Mouse (Mus musculus) heart, embryonic 10.5 days (tissue): ENCODE results near the gene Sez6. TPM values are rescaled to one million over a fixed set of nuclear protein-coding genes. Genes with fewer than 3 reads are reported as not detected.

Experiments
- DNase-seq: peaks from one replicate; pipeline ENCODE4 v3.0.0-alpha.2; 2017; ENCODE audit warnings: low spot score
- H3K27ac ChIP-seq: fragments of 300-500 bp; sonication (generic); 2 replicates; pipeline ENCODE4 v1.5.1; 2016; ENCODE audit warnings: mild to moderate bottlenecking
- H3K27me3 ChIP-seq: fragments of 300-500 bp; sonication (generic); 2 replicates; pipeline ENCODE4 v1.6.1; 2016; ENCODE audit warnings: mild to moderate bottlenecking; ENCODE audit not compliant: poor library complexity, insufficient read depth, severe bottlenecking
- H3K36me3 ChIP-seq: fragments of 300-500 bp; sonication (generic); 2 replicates; pipeline ENCODE4 v1.6.1; 2016; ENCODE audit warnings: mild to moderate bottlenecking, moderate library complexity
- H3K4me1 ChIP-seq: fragments of 300-500 bp; sonication (generic); 2 replicates; pipeline ENCODE4 v1.6.1; 2016; ENCODE audit warnings: mild to moderate bottlenecking
- H3K4me3 ChIP-seq: fragments of 300-500 bp; sonication (generic); 2 replicates; pipeline ENCODE4 v1.5.1; 2016; ENCODE audit warnings: mild to moderate bottlenecking, moderate library complexity
- H3K9me3 ChIP-seq: fragments of 300-500 bp; sonication (generic); 2 replicates; pipeline ENCODE4 v1.6.1; 2016; ENCODE audit warnings: mild to moderate bottlenecking, moderate library complexity
- WGBS: fragments of 180-500 bp; shearing (Covaris S2); methylation state at CpG from one replicate; pipeline ENCODE4 v1.1.7; 2016; 5-methylcytosine and 5-hydroxymethylcytosine counted together
- polyA plus RNA-seq: library from polyadenylated mRNA; unstranded; fragments of >200 nt; fragmentation: Nextera tagmentation; extraction: Ambion mirVana; gene quantifications from 2 replicates; pipeline ENCODE4 v1.2.1, GENCODE M21; 2016

The Sez6 gene
- polyA plus RNA-seq, 1 experiment from 2014 or later = 0.30 TPM

DNA sequence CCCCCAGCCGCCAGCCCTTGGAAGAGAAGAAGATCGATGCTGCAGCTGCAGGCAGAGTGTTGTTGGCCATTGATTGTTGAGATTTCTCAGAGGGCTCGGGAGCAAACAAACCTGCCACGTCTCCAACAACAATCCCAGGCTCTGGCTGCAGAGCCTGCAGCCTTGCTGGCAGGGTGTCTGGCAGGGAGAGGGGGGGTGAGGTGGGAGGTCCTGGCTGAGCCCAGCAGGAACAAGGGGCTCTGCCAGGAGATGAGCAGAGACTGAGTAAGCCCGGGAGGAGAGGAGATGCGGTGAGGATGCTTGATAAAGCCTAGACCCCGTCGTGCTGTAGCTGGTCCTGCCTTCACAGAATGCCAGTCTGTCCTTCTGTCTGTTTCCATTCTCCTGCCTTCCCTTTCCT is 6.2 kb downstream of the Sez6 start:
- 6% methylated on average over 8 of the region's 8 CpGs for WGBS

DNA sequence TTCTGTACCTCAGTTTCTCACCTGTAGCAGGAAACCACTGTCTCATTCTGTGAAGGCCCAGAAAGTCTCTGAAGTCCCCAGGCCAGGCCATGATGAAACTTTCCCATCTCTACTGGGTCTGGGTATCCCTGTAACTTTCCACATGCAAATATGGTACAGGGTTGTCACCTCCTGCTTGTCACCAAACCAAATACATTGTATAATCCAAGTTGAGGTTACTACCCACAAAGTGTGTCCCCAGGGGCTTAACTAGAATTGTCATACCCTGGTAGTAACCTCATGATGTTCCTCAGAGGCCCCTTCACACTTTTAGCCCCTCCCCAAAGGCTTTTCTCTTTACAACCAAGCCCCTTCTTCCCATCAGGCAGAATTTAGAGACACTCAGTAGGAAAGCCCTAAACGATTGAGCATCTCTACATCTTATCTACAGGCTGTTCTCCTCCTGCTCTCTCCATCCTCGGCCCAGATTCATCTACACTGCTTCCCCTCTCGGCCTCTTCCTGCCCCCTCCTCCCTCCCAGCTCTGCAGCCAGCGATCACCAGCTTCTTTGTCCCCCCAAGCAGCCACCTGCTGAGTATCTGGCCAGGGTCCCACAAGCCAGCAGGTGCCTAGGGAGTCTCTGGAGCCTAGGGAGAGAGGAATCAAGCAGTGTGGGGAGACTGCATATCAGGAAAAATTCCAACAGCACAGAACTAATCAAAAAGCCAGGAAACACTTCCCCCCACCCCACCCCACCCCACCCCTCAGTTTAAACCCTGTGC is 7.2 kb downstream of the Sez6 start:
- no peak overlapping the region for H3K4me3 ChIP-seq
- no peak for DNase-seq
- no peak overlapping the region for H3K27ac ChIP-seq
- WGBS = 14% methylated on average over 4 of the region's 4 CpGs
- H3K4me1 ChIP-seq = peaks cover 22% of the 10 kb centered on the region
- no peaks in the 10 kb centered on the region for H3K36me3 ChIP-seq
- H3K27me3 ChIP-seq = peaks cover 97% of the 10 kb centered on the region
- no peaks in the 10 kb centered on the region for H3K9me3 ChIP-seq

More for the DNA sequence above, 6.2 kb downstream of the Sez6 start:
- DNase-seq = no peak
- peaks cover 98% of the 10 kb centered on the region for H3K27me3 ChIP-seq
- no peaks in the 10 kb centered on the region for H3K36me3 ChIP-seq
- H3K9me3 ChIP-seq = no peaks in the 10 kb centered on the region
- no peak overlapping the region for H3K27ac ChIP-seq
- H3K4me3 ChIP-seq = no peak overlapping the region
- peaks cover 17% of the 10 kb centered on the region for H3K4me1 ChIP-seq

DNA sequence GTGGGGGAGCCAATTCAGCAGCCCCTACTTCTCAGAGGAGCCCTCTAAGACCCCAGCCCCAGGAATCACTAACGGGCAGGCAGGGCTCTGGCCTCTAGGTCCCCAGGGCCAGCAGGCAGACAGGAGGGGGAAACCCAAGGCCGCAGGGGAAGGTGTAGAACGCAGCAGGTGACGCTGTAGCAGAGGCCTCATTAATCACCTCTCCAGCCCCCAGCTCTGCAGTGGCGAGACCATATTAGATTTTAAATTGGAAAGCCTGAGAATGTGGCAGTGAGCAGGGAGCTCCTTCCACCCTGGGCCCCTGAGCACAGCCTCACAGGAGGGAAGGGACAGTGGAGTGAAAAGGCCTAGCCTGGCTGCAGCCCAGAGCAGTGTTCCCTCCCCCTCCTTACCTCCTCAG is 11.6 kb downstream of the Sez6 start:
- DNase-seq = no peak

DNA sequence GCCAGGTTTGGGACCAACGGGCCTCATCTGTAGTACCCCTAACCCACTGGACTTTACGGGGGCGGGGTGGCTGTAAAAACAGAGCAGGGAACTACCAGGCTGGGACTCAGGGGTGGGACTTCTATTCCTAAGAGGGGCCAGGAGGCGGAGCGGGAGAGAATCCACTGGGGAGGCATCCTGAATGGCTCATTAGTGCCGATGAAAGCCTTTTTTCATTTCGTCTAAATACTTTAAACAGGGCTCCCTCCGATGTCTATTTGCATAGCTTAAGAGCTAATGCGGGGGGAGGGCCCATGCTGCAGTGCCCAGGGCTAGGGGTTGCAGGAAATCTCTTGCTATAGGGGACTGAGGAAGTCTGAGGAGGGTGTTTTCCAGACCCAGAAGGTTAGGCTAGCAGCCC is 17.3 kb downstream of the Sez6 start:
- H3K27me3 ChIP-seq = peaks cover 93% of the 10 kb centered on the region
- H3K4me1 ChIP-seq = peaks cover 7% of the 10 kb centered on the region; the same call in 1 of the 2 replicates
- DNase-seq = no peak
- 4% methylated on average over 9 of the region's 9 CpGs for WGBS
- no peaks in the 10 kb centered on the region for H3K9me3 ChIP-seq
- no peaks in the 10 kb centered on the region for H3K36me3 ChIP-seq
- H3K27ac ChIP-seq = no peak overlapping the region
- H3K4me3 ChIP-seq = no peak overlapping the region

More for the DNA sequence above, 11.6 kb downstream of the Sez6 start:
- 36% methylated on average over 5 of the region's 5 CpGs for WGBS
- peaks cover 97% of the 10 kb centered on the region for H3K27me3 ChIP-seq
- no peaks in the 10 kb centered on the region for H3K36me3 ChIP-seq
- H3K4me1 ChIP-seq = peaks cover 22% of the 10 kb centered on the region
- H3K27ac ChIP-seq = no peak overlapping the region
- no peaks in the 10 kb centered on the region for H3K9me3 ChIP-seq
- H3K4me3 ChIP-seq = no peak overlapping the region

DNA sequence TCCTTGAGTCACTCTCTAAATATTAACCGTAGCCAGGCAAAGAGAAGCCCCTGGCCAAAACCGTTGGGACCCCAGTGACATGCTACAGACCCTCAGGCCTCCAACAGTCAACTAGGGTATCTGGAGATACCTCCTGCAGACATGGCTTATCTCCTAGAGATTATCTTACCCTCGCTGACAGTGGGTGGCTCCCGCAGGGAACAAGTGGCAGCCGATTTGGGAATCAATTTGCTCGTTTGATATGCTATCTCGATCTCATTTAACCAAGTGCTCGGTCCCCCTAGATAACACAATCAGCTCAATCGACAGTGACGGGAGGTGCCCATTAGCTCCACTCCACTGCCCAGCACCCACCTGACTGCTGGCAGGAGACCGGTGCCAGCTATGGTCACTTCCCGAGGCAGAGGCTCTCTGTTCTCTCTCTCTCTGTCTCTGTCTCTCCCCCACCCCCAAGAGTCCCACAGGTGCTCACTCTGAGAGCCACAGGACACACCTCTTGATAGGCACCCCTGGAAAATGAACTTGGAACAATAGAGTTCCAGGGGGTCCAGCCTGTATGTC is 19.6 kb downstream of the Sez6 start:
- H3K4me3 ChIP-seq = no peak overlapping the region
- peaks cover 93% of the 10 kb centered on the region for H3K27me3 ChIP-seq
- no peak overlapping the region for H3K27ac ChIP-seq
- no peak for DNase-seq
- H3K4me1 ChIP-seq = peaks cover 7% of the 10 kb centered on the region; the same call in 1 of the 2 replicates
- no peaks in the 10 kb centered on the region for H3K9me3 ChIP-seq
- 8% methylated on average over 12 of the region's 12 CpGs for WGBS
- H3K36me3 ChIP-seq = no peaks in the 10 kb centered on the region

DNA sequence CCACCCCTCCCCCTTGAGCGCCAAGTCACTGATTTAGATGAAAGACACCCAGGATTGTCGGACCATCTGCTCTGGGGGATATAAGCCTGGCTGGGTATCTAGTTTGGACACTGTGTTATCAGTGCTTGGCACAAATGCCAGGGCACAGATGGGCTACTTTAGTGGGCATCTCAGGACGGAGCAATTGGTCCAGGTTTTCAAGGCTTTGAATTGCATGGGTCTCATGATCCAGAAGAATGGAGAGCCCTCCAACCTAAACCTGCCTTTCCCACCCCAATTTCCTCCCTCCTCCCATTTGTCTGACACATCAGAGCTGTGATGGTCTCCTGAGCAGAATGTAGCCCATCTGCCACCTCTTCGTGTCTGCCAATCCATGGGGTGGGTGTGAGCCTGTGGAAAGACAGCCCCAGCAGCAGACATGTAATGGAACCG is 20.2 kb downstream of the Sez6 start:
- Histone ChIP-seq H3K36me3 (no peaks in the 10 kb centered on the region), H3K27me3 (peaks cover 93% of the 10 kb centered on the region), H3K4me3 (no peak overlapping the region), H3K4me1 (peaks cover 7% of the 10 kb centered on the region; the same call in 1 of the 2 replicates), H3K27ac (no peak overlapping the region), H3K9me3 (no peaks in the 10 kb centered on the region)
- WGBS = 48% methylated on average over 5 of the region's 5 CpGs
- DNase-seq = no peak

DNA sequence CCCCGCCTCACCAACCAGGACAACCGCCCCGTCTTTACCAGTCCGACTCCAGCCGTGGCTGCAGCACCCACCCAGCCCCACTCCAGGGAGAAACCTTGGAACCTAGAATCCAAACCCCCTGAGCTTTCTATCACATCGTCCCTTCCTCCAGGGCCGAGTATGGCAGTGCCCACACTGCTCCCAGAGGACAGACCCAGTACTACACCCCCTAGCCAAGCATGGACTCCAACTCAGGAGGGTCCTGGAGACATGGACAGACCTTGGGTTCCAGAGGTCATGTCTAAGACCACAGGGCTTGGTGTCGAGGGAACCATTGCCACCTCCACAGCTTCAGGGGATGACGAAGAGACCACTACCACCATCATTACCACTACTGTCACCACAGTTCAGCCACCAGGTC is 23.1 kb downstream of the Sez6 start:
- Histone ChIP-seq H3K27me3 (peaks cover 85% of the 10 kb centered on the region), H3K36me3 (no peaks in the 10 kb centered on the region), H3K9me3 (no peaks in the 10 kb centered on the region), H3K4me3 (no peak overlapping the region), H3K4me1 (peaks cover 1% of the 10 kb centered on the region), H3K27ac (no peak overlapping the region)
- no peak for DNase-seq
- 26% methylated on average over 9 of the region's 9 CpGs for WGBS

DNA sequence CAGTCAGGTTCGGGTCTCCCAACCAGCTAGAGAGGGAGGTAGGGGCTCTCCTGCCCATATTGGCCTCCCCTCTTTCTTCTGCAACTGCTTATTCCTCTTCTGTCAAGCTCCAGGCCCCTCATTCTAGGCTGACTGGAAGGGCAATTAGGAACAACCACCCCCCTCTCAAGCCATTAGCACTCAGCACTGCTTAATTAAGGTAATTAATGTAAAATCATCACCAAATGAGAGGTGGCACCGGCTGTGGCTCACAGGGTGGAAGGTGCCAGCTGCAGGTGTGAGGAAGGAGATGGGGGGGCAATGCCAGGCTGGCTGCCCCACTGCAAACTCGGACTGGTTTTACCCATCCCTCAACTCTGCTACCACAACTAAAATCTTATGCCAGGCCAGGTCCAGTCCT is 25.8 kb downstream of the Sez6 start:
- no peak for DNase-seq
- WGBS = 41% methylated on average over 3 of the region's 3 CpGs
- H3K4me3 ChIP-seq = no peak overlapping the region
- H3K27me3 ChIP-seq = peaks cover 87% of the 10 kb centered on the region
- H3K9me3 ChIP-seq = no peaks in the 10 kb centered on the region
- no peaks in the 10 kb centered on the region for H3K36me3 ChIP-seq
- H3K27ac ChIP-seq = no peak overlapping the region
- H3K4me1 ChIP-seq = peaks cover 27% of the 10 kb centered on the region

DNA sequence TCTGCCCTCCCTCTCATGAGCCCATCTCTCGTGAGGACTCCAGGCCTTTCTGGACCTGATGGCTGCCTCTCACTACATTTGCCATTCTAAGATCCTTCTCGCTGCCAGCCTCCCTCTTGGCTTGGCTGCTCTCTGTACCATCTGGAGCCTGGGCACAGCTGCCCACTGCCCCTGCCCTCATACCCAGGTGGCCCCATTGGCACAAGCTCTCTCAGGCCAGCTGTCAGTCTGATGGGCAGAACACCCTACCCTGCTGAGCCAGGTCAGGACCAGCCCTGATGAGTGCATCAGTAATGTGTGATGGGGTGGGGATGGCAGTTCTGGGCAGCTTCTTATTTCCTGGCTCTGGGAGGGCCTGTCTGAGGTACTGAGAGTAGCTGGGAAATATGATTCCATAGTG is 27.7 kb downstream of the Sez6 start:
- WGBS = 88% methylated on average over 2 of the region's 2 CpGs
- peaks cover 83% of the 10 kb centered on the region for H3K27me3 ChIP-seq

DNA sequence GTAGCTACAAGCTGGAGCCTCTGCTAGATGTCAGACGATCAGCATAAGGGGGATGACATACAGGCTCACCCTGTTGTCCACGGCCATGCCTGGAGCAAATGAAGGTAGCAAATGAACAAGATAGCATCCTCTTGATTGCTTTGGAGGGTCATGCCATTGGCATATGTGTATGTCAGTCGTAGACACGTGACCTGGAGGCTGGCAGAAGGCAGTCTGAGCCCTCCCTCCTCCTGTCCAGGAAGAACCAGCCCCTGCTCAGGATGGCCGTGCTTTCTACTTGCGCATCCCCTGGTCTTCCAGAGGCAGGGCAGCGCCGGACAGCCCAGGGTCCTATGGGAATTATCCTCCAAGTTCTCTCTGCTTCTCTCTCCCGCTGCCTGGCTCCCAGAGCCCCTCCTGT is 28.3 kb downstream of the Sez6 start:
- Histone ChIP-seq H3K36me3 (no peaks in the 10 kb centered on the region), H3K27ac (no peak overlapping the region), H3K4me3 (no peak overlapping the region), H3K4me1 (peaks cover 32% of the 10 kb centered on the region), H3K9me3 (no peaks in the 10 kb centered on the region), H3K27me3 (peaks cover 76% of the 10 kb centered on the region)
- WGBS = 52% methylated on average over 9 of the region's 9 CpGs
- no peak for DNase-seq

More for the DNA sequence above, 27.7 kb downstream of the Sez6 start:
- no peak for DNase-seq
- no peaks in the 10 kb centered on the region for H3K9me3 ChIP-seq
- H3K4me1 ChIP-seq = peaks cover 32% of the 10 kb centered on the region
- no peak overlapping the region for H3K27ac ChIP-seq
- no peaks in the 10 kb centered on the region for H3K36me3 ChIP-seq
- no peak overlapping the region for H3K4me3 ChIP-seq

DNA sequence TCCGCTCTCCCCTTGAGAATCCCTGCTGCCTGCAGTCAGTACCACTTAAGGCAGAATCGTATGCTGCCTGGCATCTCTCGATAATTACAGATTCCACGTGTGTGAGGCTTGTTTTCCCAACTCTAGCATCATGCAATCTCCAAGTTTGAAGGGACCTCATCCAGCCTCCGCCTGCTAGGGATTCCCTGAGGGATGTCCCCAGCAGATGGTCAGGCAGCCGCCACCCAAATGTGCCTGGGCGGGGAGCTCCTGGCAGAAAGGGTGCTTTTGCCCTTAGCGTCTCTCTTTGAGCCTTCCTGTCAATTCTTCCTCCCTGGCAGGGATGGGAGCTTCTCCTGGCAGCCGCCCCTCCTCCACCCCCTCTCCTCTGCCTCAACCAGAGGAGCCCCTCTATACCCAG is 29.6 kb downstream of the Sez6 start:
- no peaks in the 10 kb centered on the region for H3K36me3 ChIP-seq
- H3K27me3 ChIP-seq = peaks cover 72% of the 10 kb centered on the region
- no peak overlapping the region for H3K4me3 ChIP-seq
- WGBS = 56% methylated on average over 9 of the region's 9 CpGs
- H3K9me3 ChIP-seq = no peaks in the 10 kb centered on the region
- H3K27ac ChIP-seq = 0 out of 2 replicates have a peak overlapping the region, but pooled peaks have one; percentile 24
- DNase-seq = no peak
- H3K4me1 ChIP-seq = peaks cover 42% of the 10 kb centered on the region

DNA sequence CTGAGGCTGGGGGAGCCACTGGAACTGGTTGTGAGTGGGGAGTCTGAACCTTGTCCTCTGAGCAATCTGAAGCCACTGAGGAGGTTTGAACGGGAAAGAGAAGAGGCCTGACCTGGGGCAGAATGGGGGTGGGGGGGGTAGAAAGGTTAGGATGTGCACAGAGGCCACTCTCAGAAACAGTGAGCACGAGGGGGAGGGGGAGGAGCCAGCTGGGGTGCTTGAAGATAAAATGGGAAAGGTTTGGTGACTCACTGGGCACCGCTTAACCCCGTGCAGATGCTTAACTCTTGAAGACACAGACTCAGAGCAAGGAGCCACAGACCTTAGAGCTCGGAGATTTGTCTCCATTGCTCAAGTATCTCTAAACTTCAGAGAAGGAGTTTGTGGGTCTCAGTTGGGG is 30.3 kb downstream of the Sez6 start:
- WGBS = 32% methylated on average over 5 of the region's 5 CpGs
- Histone ChIP-seq H3K9me3 (no peaks in the 10 kb centered on the region), H3K27ac (no peak overlapping the region), H3K4me3 (no peak overlapping the region), H3K4me1 (peaks cover 49% of the 10 kb centered on the region), H3K27me3 (peaks cover 72% of the 10 kb centered on the region), H3K36me3 (no peaks in the 10 kb centered on the region)
- no peak for DNase-seq

DNA sequence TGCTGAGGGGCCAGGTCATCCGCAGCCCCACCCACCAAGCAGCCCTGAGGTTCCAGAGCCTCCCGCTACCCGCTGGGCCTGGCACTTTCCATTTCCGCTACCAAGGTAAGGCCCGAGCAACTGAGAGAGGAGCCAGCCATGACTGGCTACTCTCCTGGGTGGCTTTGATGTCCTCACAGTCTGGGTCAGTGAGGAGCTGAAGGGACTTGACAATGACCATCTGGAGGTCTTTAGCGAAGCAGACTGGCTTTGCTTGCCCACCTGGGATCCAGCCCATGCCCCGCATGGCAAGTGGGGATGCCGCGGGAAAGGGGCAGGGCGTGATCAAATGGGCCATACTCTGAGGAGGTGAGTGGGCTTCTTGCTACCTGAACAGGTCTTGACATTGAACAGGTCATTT is 32.3 kb downstream of the Sez6 start:
- peaks cover 51% of the 10 kb centered on the region for H3K4me1 ChIP-seq
- H3K36me3 ChIP-seq = no peaks in the 10 kb centered on the region
- 86% methylated on average over 10 of the region's 10 CpGs for whole genome bisulfite sequencing
- no peaks in the 10 kb centered on the region for H3K9me3 ChIP-seq
- H3K27me3 ChIP-seq = peaks cover 67% of the 10 kb centered on the region
- H3K27ac ChIP-seq = no peak overlapping the region
- DNase-seq = no peak
- H3K4me3 ChIP-seq = no peak overlapping the region
